Mouse (Mus musculus) adrenal gland, adult 8-10 months (tissue): Measurements from ENCODE around the gene Ddb1. TPM values are rescaled to one million over a fixed set of nuclear protein-coding genes. Genes with fewer than 3 reads are reported as not detected.
A peak's percentile ranks its signal among the peaks of the same experiment; 100 is the strongest.
"Not testable (repeated sequence)": the region's sequence is repeated elsewhere in the genome, so short reads cannot be mapped to it uniquely, and the experiment has no call there.

Source experiments
- DNase-seq: peaks from one replicate; pipeline ENCODE4 v3.0.0; 2022
- total RNA-seq, 4 experiments: library from RNA; stranded (reverse); gene quantifications; 2 replicates each; pipeline ENCODE4 v1.2.4; 2022

Gene Ddb1
- total RNA-seq, result 100 to 1,000 TPM; 281 to 297 (median 289) TPM

DNA sequence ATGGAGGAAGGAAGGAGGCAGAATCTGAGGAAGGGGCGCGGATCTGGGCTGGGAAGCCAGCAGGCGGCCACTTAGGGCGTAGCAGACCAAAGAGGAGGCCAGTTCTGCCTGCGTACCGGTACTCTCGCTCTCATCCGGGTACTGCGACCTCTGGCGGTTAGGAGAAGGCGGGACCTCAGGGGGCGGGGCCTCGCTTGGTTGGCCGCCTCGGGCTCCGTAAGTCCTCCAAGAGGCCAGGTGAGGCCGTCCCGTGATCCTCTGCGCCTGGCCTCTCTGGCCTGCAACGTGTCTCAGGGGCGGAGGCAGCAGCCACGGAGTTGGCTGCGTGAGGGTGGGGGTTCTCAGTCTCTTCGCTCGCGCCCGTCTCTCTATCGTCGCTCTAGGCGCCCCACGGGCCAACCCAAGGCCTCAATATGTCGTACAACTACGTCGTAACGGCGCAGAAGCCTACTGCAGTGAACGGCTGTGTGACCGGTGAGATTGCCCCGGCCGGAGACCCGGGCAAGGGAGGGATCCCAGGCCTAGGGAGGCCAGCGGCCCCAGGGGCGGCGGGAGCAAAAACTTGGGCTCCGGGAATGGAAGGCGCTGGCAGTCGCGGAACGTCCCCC, at the start of gene Ddb1, which contains the start of gene Tkfc:
Ddb1 (plus strand) TSS at position 35 of the 608 bp plus-strand sequence.
Tkfc (minus strand) TSS at position 362 of the 608 bp plus-strand sequence.
- peak; percentile 97 for DNase-seq

- peak; percentile 81 for DNase-seq
These were observed 49.3 kb upstream of the Ddb1 start, which contains the start of gene Tmem216 for GRCm38 (mm10) chr19:10555624-10556510. Gene Tmem216 (minus strand): TSS chr19:10556238.

DNA sequence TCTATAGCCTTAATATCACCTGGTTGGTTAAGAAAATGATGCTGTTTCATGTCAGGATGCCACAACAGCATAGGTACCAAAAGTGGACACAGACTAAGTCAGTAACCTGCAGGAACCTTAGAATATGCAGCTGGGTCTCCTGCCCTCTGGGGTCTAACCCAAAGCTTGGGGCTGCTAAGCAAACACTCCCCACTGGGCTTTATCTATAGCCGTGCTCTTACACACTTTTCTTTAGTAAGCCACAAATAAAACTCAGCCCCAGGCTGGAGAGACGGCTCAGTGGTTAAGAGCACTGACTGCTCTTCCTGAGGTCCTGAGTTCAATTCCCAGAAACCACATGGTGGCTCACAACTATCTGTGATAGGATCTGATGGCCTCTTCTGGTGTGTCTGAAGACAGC, 48.1 kb upstream of the Ddb1 start:
- no peak for DNase-seq

DNA sequence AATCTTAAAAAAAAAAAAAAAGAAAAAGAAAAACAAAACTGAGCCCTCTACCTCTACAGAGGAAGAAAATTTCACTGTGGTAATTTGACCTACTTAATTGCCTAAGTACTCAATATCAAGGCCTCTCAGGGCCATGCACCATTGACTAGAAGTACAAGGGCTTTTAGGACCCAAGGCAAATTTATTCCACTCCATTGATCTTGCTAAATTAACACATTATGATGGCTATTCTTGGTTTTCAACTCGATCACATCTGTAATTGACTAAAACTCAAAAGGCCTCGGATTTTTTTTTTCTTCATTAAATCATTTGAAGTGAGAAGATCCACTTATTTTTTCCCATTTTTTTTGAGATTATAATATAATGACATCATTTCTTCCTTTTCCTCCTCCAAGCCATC, 47.7 kb upstream of the Ddb1 start:
- DNase-seq, result no peak

GRCm38 (mm10) chr19:10557837-10558375, 47.2 kb upstream of the Ddb1 start:
- not testable (repeated sequence) for DNase-seq

DNA sequence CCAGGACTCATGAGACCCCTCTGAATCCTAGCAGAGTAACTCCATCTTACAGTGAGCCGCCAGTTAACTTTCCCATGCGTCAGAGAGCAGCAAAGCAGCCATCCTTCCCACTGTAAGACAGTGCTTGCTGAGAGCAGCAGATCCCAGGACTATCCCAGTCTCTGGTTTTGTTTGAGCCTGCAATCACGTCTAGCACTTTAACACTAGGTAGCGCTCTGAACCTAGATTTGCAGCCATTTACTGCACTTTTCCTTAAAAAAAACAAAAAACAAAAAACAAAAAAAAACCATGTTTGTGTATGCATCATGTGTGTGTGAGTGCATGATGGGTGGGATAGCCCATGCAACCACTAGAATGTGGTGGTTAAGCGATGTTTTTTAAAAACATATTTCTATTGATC, 45.0 kb upstream of the Ddb1 start:
- no peak for DNase-seq

DNA sequence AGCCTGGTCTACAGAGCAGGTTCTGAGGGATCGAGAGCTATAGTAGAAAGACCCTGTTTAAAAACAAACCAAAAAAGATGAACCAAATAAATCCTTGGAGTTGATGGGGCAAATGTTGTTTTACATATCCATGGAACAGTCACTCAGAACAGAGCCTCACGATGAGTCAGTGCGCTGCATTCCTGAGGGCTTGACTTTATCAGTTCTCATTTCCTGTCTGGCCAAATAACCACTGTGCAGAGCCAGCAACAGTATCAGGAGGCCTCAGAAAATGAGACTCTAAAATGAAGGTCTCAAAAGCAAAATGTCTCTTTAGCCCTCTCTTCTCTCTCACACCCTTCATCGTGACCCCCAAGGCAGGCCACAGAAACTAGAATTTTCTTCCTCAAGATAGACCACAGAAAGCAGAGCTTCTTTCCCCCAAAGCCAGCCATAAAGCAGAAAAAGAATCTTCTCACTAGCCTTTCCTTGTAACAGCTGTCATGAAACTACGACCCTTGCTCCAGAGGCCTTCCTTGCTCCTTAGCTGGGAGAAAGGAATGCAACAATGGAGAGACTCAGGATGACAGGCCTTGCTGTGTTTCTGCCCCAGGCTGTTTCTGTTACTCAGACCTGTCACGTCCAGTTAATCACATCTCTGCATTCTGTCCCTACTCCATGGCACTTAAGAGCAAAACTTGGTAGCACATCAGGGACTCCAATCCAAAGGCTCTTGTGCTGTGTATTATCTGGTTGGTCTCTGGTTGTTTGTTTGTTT, 43.4 kb upstream of the Ddb1 start:
- peak; percentile 29 for DNase-seq

GRCm38 (mm10) chr19:10562351-10562750, 42.8 kb upstream of the Ddb1 start:
- DNase-seq, result no peak

DNA sequence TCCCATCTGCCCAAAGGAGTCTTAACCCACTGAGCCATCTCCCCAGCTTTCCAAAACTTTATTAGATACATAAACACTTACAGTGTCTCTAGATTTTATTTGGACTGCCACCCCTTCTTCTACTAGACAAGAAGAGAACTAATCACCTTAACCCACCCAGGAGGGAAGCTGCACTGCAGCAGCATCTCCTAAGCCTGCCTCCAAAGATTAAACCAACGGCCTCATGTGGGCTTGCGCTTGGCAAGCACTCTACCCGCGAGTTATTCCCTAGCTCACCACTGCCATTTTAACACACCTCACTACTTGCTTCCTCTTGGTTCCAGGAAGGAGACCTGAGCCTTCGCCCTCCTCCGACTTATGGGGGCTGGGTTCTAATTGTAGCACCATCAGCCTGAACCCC, 40.8 kb upstream of the Ddb1 start:
- DNase-seq, result no peak

DNA sequence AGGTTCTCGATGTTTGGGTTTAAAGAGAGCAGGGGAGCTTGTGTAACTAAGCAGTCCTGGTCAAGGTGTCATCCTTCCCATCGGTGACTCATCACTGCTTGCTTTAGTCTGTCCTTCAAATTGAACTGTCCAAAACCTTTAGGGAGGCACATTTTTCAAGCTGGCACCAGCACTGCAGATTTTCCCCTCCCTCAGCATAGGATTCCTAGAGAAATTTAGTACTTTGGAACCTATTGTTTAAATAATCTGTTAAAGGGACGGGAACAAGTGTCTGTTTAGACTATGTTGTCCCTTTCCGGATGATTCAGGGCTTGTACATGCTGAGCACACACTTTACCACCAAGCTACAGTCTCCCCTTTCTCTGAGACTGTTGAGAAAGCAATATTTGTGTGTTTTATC, 39.9 kb upstream of the Ddb1 start:
- no peak for DNase-seq

DNA sequence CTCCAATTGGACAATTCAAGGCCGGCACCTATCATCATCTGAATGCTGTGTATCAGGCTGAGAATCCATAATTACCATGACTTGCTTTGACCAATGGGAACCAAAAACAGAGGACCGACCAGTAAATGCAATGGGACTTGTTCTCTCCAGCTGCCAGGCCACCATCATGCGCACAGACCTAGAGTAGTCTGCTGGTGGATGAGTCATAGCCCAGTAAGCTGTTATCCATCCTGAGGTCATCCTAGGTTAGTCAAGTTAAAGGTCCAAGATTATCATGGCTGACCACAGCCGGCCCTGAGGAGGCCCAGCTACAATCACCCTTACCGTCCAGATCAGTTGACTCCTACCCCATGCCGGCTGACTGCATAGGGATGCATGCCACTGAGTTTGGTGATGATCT, 35.5 kb upstream of the Ddb1 start:
- no peak for DNase-seq

DNA sequence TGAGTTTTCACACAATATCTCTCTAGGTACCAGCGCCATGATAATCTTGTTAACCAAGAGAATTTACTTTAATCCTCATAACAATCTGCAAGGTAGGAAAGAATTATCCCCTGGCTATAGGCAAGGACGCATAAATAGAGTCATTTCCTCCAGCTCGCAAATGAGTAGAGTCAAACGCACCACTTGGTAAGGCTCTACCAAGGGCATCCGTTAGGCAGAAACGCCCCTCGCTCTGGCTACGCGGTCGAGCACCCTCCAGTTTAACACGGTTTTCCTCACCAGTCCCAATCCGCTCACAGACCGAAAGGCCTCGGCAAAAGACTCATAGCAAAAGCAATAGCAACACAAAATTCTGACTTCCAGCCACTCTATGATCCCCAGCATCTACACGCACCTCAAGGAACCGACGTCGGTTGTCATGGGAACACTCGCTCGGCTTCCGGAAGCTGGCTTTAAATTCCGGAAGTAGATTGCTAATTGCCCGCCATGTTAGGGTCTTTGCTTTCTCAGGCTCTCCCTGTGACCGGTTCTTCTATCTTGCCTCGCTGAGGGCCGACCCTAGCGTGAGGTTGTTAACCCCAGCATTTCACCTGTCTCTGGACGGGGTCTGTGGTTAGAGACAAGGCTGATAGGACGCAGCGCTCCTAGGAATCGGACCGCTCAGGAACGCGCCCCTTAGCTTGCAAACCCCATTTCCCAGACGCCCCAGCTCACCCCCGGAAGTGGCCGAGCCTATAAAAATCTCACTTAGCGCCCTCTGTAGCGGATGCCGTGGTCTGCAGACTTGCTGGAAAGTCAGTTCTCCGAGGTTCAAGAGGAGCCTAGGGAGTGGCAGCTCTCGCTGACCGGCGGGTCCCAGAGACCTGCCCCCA, 28.2 kb upstream of the Ddb1 start, which contains the start of the genes Cyb561a3 and Tmem138:
Cyb561a3 (plus strand) TSS at position 483 of the 872 bp plus-strand sequence.
Tmem138 (minus strand) TSS at position 673 of the 872 bp plus-strand sequence.
- peak; percentile 88 for DNase-seq

GRCm38 (mm10) chr19:10580102-10580501, 25.0 kb upstream of the Ddb1 start:
- no peak for DNase-seq

GRCm38 (mm10) chr19:10580761-10581160, 24.4 kb upstream of the Ddb1 start:
- DNase-seq, result no peak

DNA sequence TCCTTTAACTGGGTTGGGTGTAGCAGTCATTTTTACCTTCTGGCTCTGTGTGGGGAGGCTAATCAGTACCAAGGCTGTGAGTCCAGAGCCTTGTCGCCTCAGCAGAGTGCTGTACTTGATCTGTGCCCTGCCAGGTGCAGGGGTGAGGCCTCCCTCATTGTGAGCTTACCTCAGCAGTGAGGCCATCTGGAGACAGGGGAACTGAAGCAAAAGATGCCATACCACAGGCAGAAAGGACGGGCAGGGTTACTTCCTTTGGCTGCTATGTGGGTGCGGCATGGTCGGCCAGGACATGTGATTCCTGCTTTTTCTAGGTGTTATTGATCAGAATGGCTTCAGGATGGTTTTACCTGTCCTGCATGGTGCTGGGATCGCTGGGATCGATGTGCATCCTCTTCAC, 23.1 kb upstream of the Ddb1 start:
- no peak for DNase-seq

- DNase-seq, result no peak
These were observed 21.5 kb upstream of the Ddb1 start for GRCm38 (mm10) chr19:10583550-10584146.

DNA sequence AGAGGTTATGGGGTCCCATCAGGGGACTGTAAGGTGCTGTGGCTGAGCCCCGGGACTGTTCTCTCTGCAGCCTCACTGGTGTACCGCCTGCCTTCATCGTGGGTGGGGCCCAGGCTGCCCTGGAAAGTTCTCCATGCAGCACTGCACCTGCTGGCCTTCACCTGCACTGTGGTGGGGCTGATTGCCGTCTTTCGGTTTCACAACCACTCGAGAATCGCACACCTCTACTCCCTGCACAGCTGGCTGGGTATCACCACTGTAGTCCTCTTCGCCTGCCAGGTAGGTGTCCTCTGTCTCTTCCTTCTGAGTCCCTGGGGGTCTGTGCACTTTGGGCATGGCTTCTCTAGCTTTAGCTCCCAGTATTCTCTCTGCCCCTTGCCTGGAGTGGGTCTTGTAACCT, 20.0 kb upstream of the Ddb1 start:
- no peak for DNase-seq

DNA sequence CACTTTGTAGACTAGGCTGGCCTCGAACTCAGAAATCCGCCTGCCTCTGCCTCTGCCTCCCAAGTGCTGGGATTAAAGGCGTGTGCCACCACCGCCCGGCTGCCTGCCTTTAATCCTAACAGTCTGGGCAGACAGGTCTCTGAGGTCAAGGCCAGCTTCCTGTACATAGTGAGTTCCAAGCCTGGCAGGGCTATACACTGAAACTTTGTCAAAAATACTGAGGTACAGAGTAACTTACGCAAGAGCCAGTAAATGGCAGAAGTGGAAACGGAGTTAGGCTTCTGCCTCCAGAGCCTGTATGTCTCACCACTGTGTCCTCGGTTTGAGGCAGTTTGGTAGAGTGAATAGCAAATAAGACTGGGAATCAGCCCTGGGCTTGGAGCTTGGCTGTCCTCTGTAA, 17.9 kb upstream of the Ddb1 start:
- no peak for DNase-seq

DNA sequence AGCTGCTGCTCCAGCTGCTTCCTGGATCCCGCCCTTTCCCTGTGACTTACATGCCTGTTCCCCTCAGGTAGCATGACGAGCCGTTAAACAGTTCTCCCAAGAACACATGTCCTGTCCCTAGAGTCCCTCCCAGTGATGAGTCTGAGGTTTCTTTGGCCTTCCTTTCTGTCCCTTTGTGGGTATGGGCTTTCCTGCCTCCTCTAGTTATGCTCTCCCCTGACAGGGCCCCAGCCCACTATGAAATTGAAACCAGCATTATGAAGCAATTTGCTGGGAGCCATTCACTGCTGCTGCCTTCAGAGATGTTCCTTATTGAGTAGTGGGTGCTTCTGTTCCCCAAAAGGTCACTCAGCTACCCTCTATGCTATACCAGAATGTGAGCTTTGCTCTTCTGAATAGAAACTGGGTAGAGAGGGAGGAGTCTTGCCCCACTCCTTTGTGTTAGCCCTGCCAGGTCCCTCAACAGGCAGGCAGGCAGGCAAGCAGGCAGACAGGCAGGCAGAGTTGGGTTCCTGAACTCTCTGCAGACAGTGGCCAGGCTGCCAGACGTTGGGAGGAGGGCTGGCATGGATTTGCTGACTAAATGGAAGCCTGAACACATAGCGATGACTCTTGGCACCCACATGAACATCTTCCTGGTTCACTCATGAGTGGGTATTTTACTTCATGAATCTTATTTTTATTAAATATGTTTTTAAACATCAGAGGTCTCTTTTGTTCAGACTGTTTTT, 15.8 kb upstream of the Ddb1 start:
- no peak for DNase-seq

GRCm38 (mm10) chr19:10590301-10590700, 14.8 kb upstream of the Ddb1 start:
- no peak for DNase-seq
